Mouse (Mus musculus): ENCODE measurements around the gene Dcst2. TPM values are rescaled to one million over a fixed set of nuclear protein-coding genes. Genes with fewer than 3 reads are reported as not detected.

Dcst2 gene
- polyA plus RNA-seq (2014; fragmentation: Illumina TruSeq; extraction: RNeasy Lipid Tissue Mini Kit (QIAGEN cat#74804); ENCODE audit: low replicate concordance): not detected

DNA sequence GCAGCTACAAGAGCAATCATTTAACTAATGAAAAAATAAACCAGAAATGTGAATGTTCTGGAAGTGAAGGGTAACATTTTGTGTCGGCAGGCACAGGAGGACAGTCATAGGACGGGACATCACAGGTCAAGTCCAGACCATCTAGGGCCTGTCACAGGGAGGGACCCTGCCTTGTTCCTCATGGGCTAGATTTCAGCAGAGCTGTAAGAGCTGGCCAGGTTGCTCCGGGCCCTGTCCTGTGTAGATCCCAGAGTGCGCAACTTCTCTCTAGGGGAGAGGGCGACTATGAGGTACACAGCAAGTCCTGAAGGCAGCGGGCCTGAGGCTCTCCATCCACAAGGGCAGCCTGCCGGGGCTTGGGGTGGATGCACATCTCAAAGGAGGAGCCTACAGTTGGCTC, at the start of gene Dcst2:
Gene Dcst2 (plus strand): TSS at position 301 of the 400 bp plus-strand sequence.

GRCm38 (mm10) chr3:89322514-89323165, 39.1 kb upstream of the Dcst2 start, which contains the start of gene Efna3:
Gene Efna3, minus strand, starts transcription at chr3:89322965.

GRCm38 (mm10) chr3:89337721-89338578, 23.8 kb upstream of the Dcst2 start, which contains the start of gene Efna4:
Gene Efna4, minus strand, starts transcription at chr3:89338028.

GRCm38 (mm10) chr3:89349869-89350501, 11.8 kb upstream of the Dcst2 start, which contains the start of gene Adam15:
Gene Adam15, minus strand, starts transcription at chr3:89349996.

GRCm38 (mm10) chr3:89365153-89365485, 3.3 kb downstream of the Dcst2 start, which contains the start of gene Dcst1:
Gene Dcst1, minus strand, starts transcription at chr3:89365253.

GRCm38 (mm10) chr3:89394006-89394893, 32.5 kb downstream of the Dcst2 start, which contains the start of gene Zbtb7b:
Gene Zbtb7b, minus strand, starts transcription at chr3:89394776.

GRCm38 (mm10) chr3:89402693-89403092, 40.9 kb downstream of the Dcst2 start, which contains the start of gene Lenep:
Gene Lenep, minus strand, starts transcription at chr3:89402793.

DNA sequence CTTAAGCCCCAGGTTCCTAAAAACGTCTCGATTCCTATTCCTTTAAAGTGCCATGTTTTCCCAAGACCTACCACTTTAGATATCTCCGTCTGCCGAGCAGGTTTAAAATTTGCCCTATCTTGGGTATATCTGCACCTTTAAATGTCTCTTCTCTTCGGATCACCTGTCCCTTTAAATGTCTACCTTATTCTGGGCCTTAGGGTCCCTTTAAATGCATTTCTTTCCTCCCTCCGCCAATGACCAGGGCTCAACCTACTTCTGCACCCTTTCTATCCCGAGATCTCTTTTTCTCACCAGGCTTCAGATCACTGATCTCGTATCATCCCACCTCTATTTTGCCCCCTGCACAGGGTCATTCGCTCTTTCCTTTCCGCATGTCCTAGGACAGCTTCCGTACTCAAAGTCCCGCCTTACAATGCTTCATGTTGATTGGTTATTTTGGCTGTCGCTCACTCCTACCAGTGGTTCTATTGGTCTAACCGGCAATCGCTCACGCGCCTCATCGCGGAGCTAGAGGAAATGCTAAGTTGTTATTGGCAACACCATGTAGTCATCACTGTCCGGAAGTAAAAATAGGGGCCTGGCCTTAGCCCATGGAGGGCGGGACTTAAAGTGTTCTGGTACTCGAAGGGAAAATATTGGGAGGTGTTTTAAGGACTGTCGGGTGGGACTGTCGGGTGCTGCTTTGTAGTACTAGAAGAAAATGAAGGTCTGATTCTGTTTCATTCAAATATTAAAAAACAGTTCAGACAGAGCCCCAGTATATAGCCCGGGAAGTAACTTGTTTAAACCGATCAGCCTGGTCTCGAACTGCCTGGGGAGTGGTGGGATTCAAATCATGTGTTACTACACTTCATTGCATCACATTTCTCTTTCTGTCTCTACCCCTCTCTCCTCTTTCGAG, 50.0 kb downstream of the Dcst2 start, which contains the start of gene Flad1:
Gene Flad1 (minus strand): TSS at position 381 of the 904 bp plus-strand sequence.

GRCm38 (mm10) chr3:89418170-89418860, 56.5 kb downstream of the Dcst2 start, which contains the start of the genes Cks1b and Shc1:
Gene Cks1b, minus strand, starts transcription at chr3:89418383.
Gene Shc1, plus strand, starts transcription at chr3:89418443.

Other genes starting within 250 kb of the Dcst2 start
- gene Pklr, start 225.8 kb upstream of the Dcst2 start, polyA plus RNA-seq (2014; fragmentation: Illumina TruSeq; extraction: RNeasy Lipid Tissue Mini Kit (QIAGEN cat#74804); ENCODE audit: low replicate concordance): 83.2 TPM
- gene Hcn3, start 201.8 kb upstream of the Dcst2 start, polyA plus RNA-seq (2014; fragmentation: Illumina TruSeq; extraction: RNeasy Lipid Tissue Mini Kit (QIAGEN cat#74804); ENCODE audit: low replicate concordance): not detected
- gene Clk2, start 197.2 kb upstream of the Dcst2 start, polyA plus RNA-seq (2014; fragmentation: Illumina TruSeq; extraction: RNeasy Lipid Tissue Mini Kit (QIAGEN cat#74804); ENCODE audit: low replicate concordance): 11.5 TPM
- gene Scamp3, start 184.5 kb upstream of the Dcst2 start, polyA plus RNA-seq (2014; fragmentation: Illumina TruSeq; extraction: RNeasy Lipid Tissue Mini Kit (QIAGEN cat#74804); ENCODE audit: low replicate concordance): 8.1 TPM
- gene Fam189b, start 178.8 kb upstream of the Dcst2 start, polyA plus RNA-seq (2014; fragmentation: Illumina TruSeq; extraction: RNeasy Lipid Tissue Mini Kit (QIAGEN cat#74804); ENCODE audit: low replicate concordance): not detected
- gene Gba, start 159.0 kb upstream of the Dcst2 start, polyA plus RNA-seq (2014; fragmentation: Illumina TruSeq; extraction: RNeasy Lipid Tissue Mini Kit (QIAGEN cat#74804); ENCODE audit: low replicate concordance): 6.2 TPM
- gene Thbs3, start 146.8 kb upstream of the Dcst2 start, polyA plus RNA-seq (2014; fragmentation: Illumina TruSeq; extraction: RNeasy Lipid Tissue Mini Kit (QIAGEN cat#74804); ENCODE audit: low replicate concordance): not detected
- gene Mtx1, start 134.9 kb upstream of the Dcst2 start, polyA plus RNA-seq (2014; fragmentation: Illumina TruSeq; extraction: RNeasy Lipid Tissue Mini Kit (QIAGEN cat#74804); ENCODE audit: low replicate concordance): 19.8 TPM
- gene Muc1, start 132.9 kb upstream of the Dcst2 start, polyA plus RNA-seq (2014; fragmentation: Illumina TruSeq; extraction: RNeasy Lipid Tissue Mini Kit (QIAGEN cat#74804); ENCODE audit: low replicate concordance): 1.3 TPM
- 14.1 TPM for gene Krtcap2, start 116.0 kb upstream of the Dcst2 start, polyA plus RNA-seq (2014; fragmentation: Illumina TruSeq; extraction: RNeasy Lipid Tissue Mini Kit (QIAGEN cat#74804); ENCODE audit: low replicate concordance)
- not detected for gene Trim46, start 115.7 kb upstream of the Dcst2 start, polyA plus RNA-seq (2014; fragmentation: Illumina TruSeq; extraction: RNeasy Lipid Tissue Mini Kit (QIAGEN cat#74804); ENCODE audit: low replicate concordance)
- gene Dpm3, start 102.6 kb upstream of the Dcst2 start, polyA plus RNA-seq (2014; fragmentation: Illumina TruSeq; extraction: RNeasy Lipid Tissue Mini Kit (QIAGEN cat#74804); ENCODE audit: low replicate concordance): not detected
- 11.5 TPM for gene Slc50a1, start 91.4 kb upstream of the Dcst2 start, polyA plus RNA-seq (2014; fragmentation: Illumina TruSeq; extraction: RNeasy Lipid Tissue Mini Kit (QIAGEN cat#74804); ENCODE audit: low replicate concordance)
- gene Efna1, start 80.8 kb upstream of the Dcst2 start, polyA plus RNA-seq (2014; fragmentation: Illumina TruSeq; extraction: RNeasy Lipid Tissue Mini Kit (QIAGEN cat#74804); ENCODE audit: low replicate concordance): 8.7 TPM
- gene Efna3, start 39.0 kb upstream of the Dcst2 start, polyA plus RNA-seq (2014; fragmentation: Illumina TruSeq; extraction: RNeasy Lipid Tissue Mini Kit (QIAGEN cat#74804); ENCODE audit: low replicate concordance): 0.22 TPM
- not detected for gene Efna4, start 23.9 kb upstream of the Dcst2 start, polyA plus RNA-seq (2014; fragmentation: Illumina TruSeq; extraction: RNeasy Lipid Tissue Mini Kit (QIAGEN cat#74804); ENCODE audit: low replicate concordance)
- gene Adam15, start 12.0 kb upstream of the Dcst2 start, polyA plus RNA-seq (2014; fragmentation: Illumina TruSeq; extraction: RNeasy Lipid Tissue Mini Kit (QIAGEN cat#74804); ENCODE audit: low replicate concordance): 1.6 TPM
- gene Dcst1, start 3.3 kb downstream of the Dcst2 start, polyA plus RNA-seq (2014; fragmentation: Illumina TruSeq; extraction: RNeasy Lipid Tissue Mini Kit (QIAGEN cat#74804); ENCODE audit: low replicate concordance): 1.6 TPM
- 5.2 TPM for gene Zbtb7b, start 32.8 kb downstream of the Dcst2 start, polyA plus RNA-seq (2014; fragmentation: Illumina TruSeq; extraction: RNeasy Lipid Tissue Mini Kit (QIAGEN cat#74804); ENCODE audit: low replicate concordance)
- gene Lenep, start 40.8 kb downstream of the Dcst2 start, polyA plus RNA-seq (2014; fragmentation: Illumina TruSeq; extraction: RNeasy Lipid Tissue Mini Kit (QIAGEN cat#74804); ENCODE audit: low replicate concordance): 2.0 TPM
- 0.59 TPM for gene Flad1, start 49.9 kb downstream of the Dcst2 start, polyA plus RNA-seq (2014; fragmentation: Illumina TruSeq; extraction: RNeasy Lipid Tissue Mini Kit (QIAGEN cat#74804); ENCODE audit: low replicate concordance)
- 5.6 TPM for gene Cks1b, start 56.4 kb downstream of the Dcst2 start, polyA plus RNA-seq (2014; fragmentation: Illumina TruSeq; extraction: RNeasy Lipid Tissue Mini Kit (QIAGEN cat#74804); ENCODE audit: low replicate concordance)
- 23.1 TPM for gene Shc1, start 56.5 kb downstream of the Dcst2 start, polyA plus RNA-seq (2014; fragmentation: Illumina TruSeq; extraction: RNeasy Lipid Tissue Mini Kit (QIAGEN cat#74804); ENCODE audit: low replicate concordance)
- gene Pygo2, start 68.2 kb downstream of the Dcst2 start, polyA plus RNA-seq (2014; fragmentation: Illumina TruSeq; extraction: RNeasy Lipid Tissue Mini Kit (QIAGEN cat#74804); ENCODE audit: low replicate concordance): 5.2 TPM
- gene Pbxip1, start 74.7 kb downstream of the Dcst2 start, polyA plus RNA-seq (2014; fragmentation: Illumina TruSeq; extraction: RNeasy Lipid Tissue Mini Kit (QIAGEN cat#74804); ENCODE audit: low replicate concordance): 9.0 TPM
- gene Pmvk, start 92.6 kb downstream of the Dcst2 start, polyA plus RNA-seq (2014; fragmentation: Illumina TruSeq; extraction: RNeasy Lipid Tissue Mini Kit (QIAGEN cat#74804); ENCODE audit: low replicate concordance): not detected
- 4.5 TPM for gene Kcnn3, start 158.2 kb downstream of the Dcst2 start, polyA plus RNA-seq (2014; fragmentation: Illumina TruSeq; extraction: RNeasy Lipid Tissue Mini Kit (QIAGEN cat#74804); ENCODE audit: low replicate concordance)